Mouse (Mus musculus) ES-Bruce4 (cell line): ENCODE data around the gene Cdk12. TPM values are rescaled to one million over a fixed set of nuclear protein-coding genes. Genes with fewer than 3 reads are reported as not detected.

Experiments
- H3K27ac ChIP-seq: 2 replicates; pipeline ENCODE4 v1.5.1; 2012; ENCODE audit warnings: low read length, inconsistent platforms; ENCODE audit not compliant: insufficient read depth
- H3K27me3 ChIP-seq: 2 replicates; pipeline ENCODE4 v1.6.1; 2012; ENCODE audit warnings: mild to moderate bottlenecking, low read length, inconsistent platforms; ENCODE audit not compliant: control insufficient read depth, poor library complexity, insufficient read depth, severe bottlenecking
- H3K36me3 ChIP-seq: 2 replicates; pipeline ENCODE4 v1.6.1; 2012; ENCODE audit warnings: inconsistent platforms, mild to moderate bottlenecking, low read length, moderate library complexity; ENCODE audit not compliant: control insufficient read depth, poor library complexity, insufficient read depth, severe bottlenecking
- H3K4me1 ChIP-seq: one replicate; pipeline ENCODE4 v1.8.1; 2011; ENCODE audit warnings: low read length; ENCODE audit not compliant: control insufficient read depth, insufficient read depth
- H3K4me3 ChIP-seq: 2 replicates; pipeline ENCODE4 v1.5.1; 2011; ENCODE audit warnings: low read depth, mild to moderate bottlenecking, low read length
- H3K9ac ChIP-seq: 2 replicates; pipeline ENCODE4 v1.6.1; 2012; ENCODE audit warnings: low read depth, mild to moderate bottlenecking, inconsistent platforms; ENCODE audit not compliant: poor library complexity, severe bottlenecking
- H3K9me3 ChIP-seq: replicated peaks from 2 replicates; pipeline ENCODE4 v1.6.1; 2012; ENCODE audit warnings: mild to moderate bottlenecking, low read length, inconsistent platforms; ENCODE audit not compliant: control insufficient read depth, poor library complexity, insufficient read depth, severe bottlenecking
- CTCF ChIP-seq: IDR thresholded peaks from one replicate; pipeline ENCODE4 v1.8.1; 2011; ENCODE audit warnings: low read depth, low read length
- EP300 ChIP-seq: IDR thresholded peaks from 2 replicates; pipeline ENCODE4 v1.6.1; 2011; ENCODE audit warnings: low read depth, low read length; ENCODE audit not compliant: insufficient read depth
- POLR2A ChIP-seq: IDR thresholded peaks from one replicate; pipeline ENCODE4 v1.8.1; 2011; ENCODE audit warnings: low read length; ENCODE audit not compliant: insufficient read depth
- polyA plus RNA-seq: library from polyadenylated mRNA; stranded (reverse); fragments of >200 nt; gene quantifications from 2 replicates; pipeline ENCODE4 v1.2.4, GENCODE M21; 2011; ENCODE audit warnings: low read depth; ENCODE audit not compliant: missing spikeins, insufficient read depth, insufficient read length

Gene Cdk12
- polyA plus RNA-seq, 1 experiment: 52.5 TPM

GRCm38 (mm10) chr11:98319120-98319519 is 116.3 kb downstream of the Cdk12 start:
- Histone ChIP-seq H3K36me3 (no peaks in the 10 kb centered on the region), H3K9me3 (no peaks in the 10 kb centered on the region)

GRCm38 (mm10) chr11:98319544-98319943 is 116.7 kb downstream of the Cdk12 start:
- Histone ChIP-seq H3K9ac (no peak overlapping the region), H3K4me3 (no peak overlapping the region), H3K4me1 (no peaks in the 10 kb centered on the region), H3K27me3 (peaks cover 25% of the 10 kb centered on the region), H3K9me3 (no peaks in the 10 kb centered on the region), H3K27ac (no peak overlapping the region), H3K36me3 (no peaks in the 10 kb centered on the region)
- TF ChIP-seq EP300: no peak
- TF ChIP-seq POLR2A: no peak
- TF ChIP-seq CTCF: no peak

More at GRCm38 (mm10) chr11:98319120-98319519, 116.3 kb downstream of the Cdk12 start:
- no peak for TF ChIP-seq CTCF
- TF ChIP-seq POLR2A: no peak
- Histone ChIP-seq H3K9ac (no peak overlapping the region), H3K4me1 (no peaks in the 10 kb centered on the region), H3K27ac (no peak overlapping the region), H3K27me3 (peaks cover 27% of the 10 kb centered on the region), H3K4me3 (no peak overlapping the region)

GRCm38 (mm10) chr11:98319944-98320343 is 117.1 kb downstream of the Cdk12 start:
- no peaks in the 10 kb centered on the region for H3K4me1 ChIP-seq
- no peak overlapping the region for H3K4me3 ChIP-seq
- peaks cover 25% of the 10 kb centered on the region for H3K27me3 ChIP-seq
- no peak for TF ChIP-seq CTCF
- no peak for TF ChIP-seq EP300
- no peak for TF ChIP-seq POLR2A
- no peak overlapping the region for H3K27ac ChIP-seq
- H3K9me3 ChIP-seq: no peaks in the 10 kb centered on the region
- H3K9ac ChIP-seq: no peak overlapping the region
- no peaks in the 10 kb centered on the region for H3K36me3 ChIP-seq

GRCm38 (mm10) chr11:98320381-98320780 is 117.5 kb downstream of the Cdk12 start:
- Histone ChIP-seq H3K4me3 (no peak overlapping the region), H3K9ac (no peak overlapping the region), H3K9me3 (no peaks in the 10 kb centered on the region), H3K36me3 (no peaks in the 10 kb centered on the region), H3K27ac (no peak overlapping the region), H3K27me3 (peaks cover 28% of the 10 kb centered on the region), H3K4me1 (no peaks in the 10 kb centered on the region)
- TF ChIP-seq EP300 (no peak), CTCF (no peak), POLR2A (no peak)

- Histone ChIP-seq H3K4me1 (no peaks in the 10 kb centered on the region), H3K27ac (no peak overlapping the region), H3K4me3 (no peak overlapping the region), H3K27me3 (peaks cover 31% of the 10 kb centered on the region), H3K9me3 (no peaks in the 10 kb centered on the region), H3K9ac (no peak overlapping the region), H3K36me3 (no peaks in the 10 kb centered on the region)
- TF ChIP-seq CTCF (no peak), EP300 (no peak), POLR2A (no peak)
These were observed 118.2 kb downstream of the Cdk12 start for GRCm38 (mm10) chr11:98320806-98321676.

- Histone ChIP-seq H3K36me3 (no peaks in the 10 kb centered on the region), H3K4me3 (no peak overlapping the region), H3K27ac (no peak overlapping the region), H3K9ac (no peak overlapping the region), H3K9me3 (no peaks in the 10 kb centered on the region), H3K27me3 (peaks cover 36% of the 10 kb centered on the region), H3K4me1 (no peaks in the 10 kb centered on the region)
- TF ChIP-seq EP300 (no peak), POLR2A (no peak), CTCF (no peak)
These were observed 118.8 kb downstream of the Cdk12 start for GRCm38 (mm10) chr11:98321677-98322003.
